Mouse (Mus musculus) spleen, postnatal 14 days (tissue): ENCODE data around the gene Spata31d1a.
"Not testable (repeated sequence)": the region's sequence is repeated elsewhere in the genome, so short reads cannot be mapped to it uniquely, and the experiment has no call there.

ENCODE experiments used
- DNase-seq, 2 experiments: peaks; one replicate each; pipeline ENCODE4 v3.0.0; 2021 to 2022; ENCODE audit warnings: low spot score in 2 of 2

Gene Spata31d1a

GRCm38 (mm10) chr13:59710230-59710629 lies at the start of gene Spata31d1a:
TSS of gene Spata31d1a (minus strand) at chr13:59710330.
- DNase-seq = no peak

DNA sequence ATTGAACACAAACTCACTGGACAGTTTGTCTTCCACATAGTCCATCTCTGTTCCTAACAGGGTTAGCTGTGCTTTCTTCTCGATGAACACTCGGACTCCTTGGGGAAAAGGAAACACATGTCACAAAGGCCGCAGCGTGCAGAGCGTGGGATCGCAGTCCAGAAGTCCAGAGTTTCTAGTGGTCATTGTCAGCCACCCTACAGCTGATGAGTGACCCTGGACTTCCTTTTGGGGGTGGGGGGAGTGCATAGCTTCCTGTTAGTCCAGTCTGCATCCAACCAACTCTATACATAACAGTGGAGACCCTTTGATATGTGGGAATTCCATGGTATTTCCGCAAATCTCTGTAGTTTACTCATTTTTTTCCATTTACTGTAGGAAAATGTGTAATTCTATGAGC lies 46.8 kb upstream of the Spata31d1a start:
- DNase-seq = no peak

DNA sequence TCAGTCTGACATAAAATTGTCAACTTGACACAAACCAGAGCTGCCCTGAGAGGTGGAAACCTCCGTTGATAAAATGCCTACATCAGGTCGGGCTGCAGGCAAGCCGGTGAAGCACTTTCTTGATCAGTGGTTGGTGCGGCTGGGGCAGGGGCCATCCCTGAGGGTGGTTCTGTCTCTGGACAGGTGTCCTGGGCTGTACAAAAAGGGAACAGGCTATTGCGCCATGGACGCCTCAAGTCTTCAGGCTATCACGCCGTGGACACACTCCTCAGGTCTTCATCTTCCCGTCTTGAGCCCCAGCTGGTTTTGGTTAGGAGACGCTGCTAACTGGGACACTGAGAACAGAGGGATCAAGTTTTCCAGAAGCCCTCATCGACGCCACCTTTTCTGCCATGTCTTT lies 40.2 kb upstream of the Spata31d1a start:
- no peak for DNase-seq

- DNase-seq = no peak
These were observed 36.6 kb upstream of the Spata31d1a start, which contains the start of gene 1700014D04Rik for GRCm38 (mm10) chr13:59746711-59747110. TSS of gene 1700014D04Rik (minus strand) at chr13:59746752.

- DNase-seq = no peak
These were observed 36.0 kb upstream of the Spata31d1a start for GRCm38 (mm10) chr13:59746164-59746563.

DNA sequence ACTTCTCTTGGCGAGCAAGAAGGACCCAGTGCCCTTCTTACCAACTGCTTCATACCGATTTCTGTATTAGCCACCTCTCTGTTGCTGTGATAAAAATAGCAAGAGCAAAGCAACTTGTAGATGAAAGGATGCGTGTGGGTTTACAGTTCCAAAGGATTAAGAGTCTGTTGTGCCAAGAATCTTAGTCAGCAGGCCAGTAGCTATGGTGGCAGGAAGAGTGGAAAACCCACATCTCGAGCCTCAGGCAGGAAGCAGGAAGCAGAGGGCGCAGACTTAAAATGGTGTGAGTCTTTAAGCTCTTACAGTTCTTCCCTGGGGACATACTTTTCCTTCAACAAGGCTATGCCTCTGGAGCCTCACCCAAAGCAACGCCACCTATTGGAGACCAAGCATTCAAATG lies 35.3 kb upstream of the Spata31d1a start:
- DNase-seq = no peak

GRCm38 (mm10) chr13:59741697-59742096 lies 31.6 kb upstream of the Spata31d1a start:
- DNase-seq = peak in 1 of 2 experiments; percentile 40

- DNase-seq = no peak
These were observed 31.0 kb upstream of the Spata31d1a start for GRCm38 (mm10) chr13:59741096-59741495.

DNA sequence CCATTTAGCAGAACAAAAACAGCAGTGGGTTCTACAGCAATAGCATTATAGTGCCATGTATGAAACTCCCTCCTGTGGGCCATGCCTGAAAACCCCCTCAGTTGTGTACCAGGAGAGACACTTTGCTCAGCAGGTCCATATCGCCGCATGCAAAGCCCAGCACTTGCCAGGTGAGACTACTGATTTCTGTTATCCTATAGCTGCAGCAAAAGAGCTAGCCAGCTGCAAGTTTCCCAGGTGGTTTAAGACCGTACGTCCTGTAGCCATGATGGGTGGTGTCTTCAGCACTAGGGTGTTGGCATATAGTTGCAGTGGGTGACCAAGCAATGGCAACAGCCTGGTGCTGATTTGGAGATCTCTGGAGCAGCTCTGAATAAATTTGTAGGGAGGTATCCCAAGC lies 29.3 kb upstream of the Spata31d1a start:
- DNase-seq = peak in 1 of 2 experiments; percentile 28

DNA sequence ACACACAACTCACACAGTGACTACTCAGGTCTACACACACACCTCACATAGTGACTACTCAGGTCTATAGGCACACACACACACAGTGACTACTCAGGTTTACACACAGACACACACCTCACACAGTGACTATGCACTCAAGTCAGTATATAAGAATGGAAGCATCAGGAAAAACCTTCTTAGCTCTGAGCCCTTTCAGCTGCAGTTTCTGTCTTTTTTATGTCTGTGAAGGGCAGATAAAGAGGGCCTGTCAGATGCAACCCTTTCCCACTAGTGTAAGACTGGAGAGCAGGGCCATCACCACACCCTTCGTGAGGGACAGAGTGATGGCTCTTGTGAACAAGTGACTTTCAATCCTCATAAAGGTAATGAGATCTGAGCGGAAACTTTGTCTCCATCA lies 28.3 kb upstream of the Spata31d1a start:
- no peak for DNase-seq

GRCm38 (mm10) chr13:59735190-59735589 lies 25.1 kb upstream of the Spata31d1a start:
- no peak for DNase-seq

- DNase-seq = not testable (repeated sequence)
These were observed 24.2 kb upstream of the Spata31d1a start for GRCm38 (mm10) chr13:59734347-59734746.

- DNase-seq = no peak
These were observed 23.8 kb upstream of the Spata31d1a start for GRCm38 (mm10) chr13:59733936-59734335.

DNA sequence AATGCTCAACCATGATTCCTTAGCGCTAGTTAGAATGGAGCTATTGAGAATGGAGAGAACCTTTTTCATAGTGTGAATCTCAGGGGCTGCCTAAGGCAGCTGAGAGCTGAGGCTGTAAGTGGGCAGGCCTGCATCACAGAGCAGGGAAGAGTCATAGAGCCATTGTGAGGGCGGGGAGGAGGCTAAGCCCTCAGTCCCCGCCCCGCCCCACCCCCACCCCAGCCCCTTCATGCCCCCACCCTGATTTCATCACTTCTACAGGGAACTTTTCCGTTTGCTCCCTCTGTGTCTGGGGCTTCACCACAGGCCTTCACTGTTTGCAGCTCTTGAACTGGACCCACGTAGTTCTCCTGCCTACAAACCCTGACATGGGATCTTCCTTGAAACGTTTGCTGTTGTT lies 21.5 kb upstream of the Spata31d1a start, which contains the start of gene Spata31d1d:
Spata31d1d (minus strand) TSS at position 101 of the 400 bp plus-strand sequence.
- no peak for DNase-seq

DNA sequence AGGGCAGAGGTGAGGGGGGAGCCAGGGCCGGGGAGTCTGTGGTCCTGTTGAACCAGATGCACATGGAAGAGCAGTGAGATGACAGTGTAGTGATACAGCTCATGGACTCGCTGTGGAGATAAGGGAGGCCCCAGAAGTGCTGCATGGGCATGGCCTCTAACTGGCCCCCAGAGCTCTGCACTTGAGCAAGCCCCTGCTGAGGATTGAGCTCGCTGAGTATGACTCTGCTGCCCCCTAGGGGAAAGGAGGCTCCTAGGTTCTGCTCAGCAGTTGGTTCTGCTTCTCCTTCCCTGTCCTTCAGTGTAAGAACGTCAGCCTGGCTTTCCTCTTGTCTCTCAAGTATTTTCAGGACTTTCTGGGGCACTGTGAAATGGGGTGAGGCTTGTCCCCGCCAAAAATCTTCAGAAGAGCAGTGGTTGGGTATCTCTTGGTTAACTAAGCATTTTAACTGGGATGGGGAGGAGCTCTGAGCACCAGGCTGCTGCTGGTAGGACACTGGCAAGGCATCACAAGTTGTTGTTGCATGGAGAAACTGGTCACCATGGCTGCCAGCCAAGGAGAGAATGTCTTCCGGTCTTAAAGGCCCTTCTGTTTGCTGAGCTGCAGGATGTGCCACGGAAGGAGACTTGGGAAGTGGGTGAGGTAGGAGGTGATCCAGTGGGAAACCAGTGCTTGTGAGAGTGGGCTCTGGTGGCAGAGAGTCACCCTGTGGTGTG lies 18.4 kb upstream of the Spata31d1a start:
- peak; percentile 63 to 78 for DNase-seq

- no peak for DNase-seq
These were observed 16.2 kb upstream of the Spata31d1a start for GRCm38 (mm10) chr13:59726139-59726867.

DNA sequence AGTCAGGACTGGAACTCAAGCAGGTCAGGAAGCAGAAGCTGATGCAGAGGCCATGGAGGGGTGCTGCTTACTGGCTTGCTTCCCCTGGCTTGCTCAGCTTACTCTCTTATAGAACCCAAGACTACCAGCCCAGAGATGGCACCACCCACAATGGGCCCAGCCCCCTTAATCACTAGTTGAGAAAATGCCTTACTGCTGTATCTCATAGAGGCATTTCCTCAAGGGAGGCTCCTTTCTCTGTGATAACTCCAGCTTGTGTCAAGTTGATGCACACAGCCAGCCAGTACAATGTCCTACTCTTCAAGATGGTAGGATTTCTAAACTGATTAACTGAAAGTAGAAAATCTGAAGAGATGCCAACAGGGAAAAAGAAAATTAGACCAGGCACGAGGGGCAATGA lies 12.0 kb upstream of the Spata31d1a start:
- not testable (repeated sequence) for DNase-seq

DNA sequence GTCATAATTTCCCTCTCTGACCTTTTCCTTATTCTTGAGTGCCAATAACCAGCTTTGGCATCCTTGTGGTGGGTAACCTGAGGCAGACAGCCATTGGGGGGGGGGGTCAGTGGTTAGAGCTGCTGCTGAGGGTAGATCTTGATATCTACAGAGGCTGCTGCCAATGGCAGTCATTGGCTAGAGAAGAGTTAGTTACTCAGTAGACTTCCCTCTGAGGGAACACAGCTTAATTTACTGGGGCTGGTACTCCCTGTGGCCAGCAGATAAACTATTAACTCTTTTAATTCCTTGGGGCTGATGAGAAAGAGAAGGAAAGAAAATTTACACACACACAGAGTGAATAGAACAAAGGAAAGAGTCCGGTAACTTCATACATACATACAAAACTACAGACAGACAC lies 9.3 kb upstream of the Spata31d1a start:
- no peak for DNase-seq

DNA sequence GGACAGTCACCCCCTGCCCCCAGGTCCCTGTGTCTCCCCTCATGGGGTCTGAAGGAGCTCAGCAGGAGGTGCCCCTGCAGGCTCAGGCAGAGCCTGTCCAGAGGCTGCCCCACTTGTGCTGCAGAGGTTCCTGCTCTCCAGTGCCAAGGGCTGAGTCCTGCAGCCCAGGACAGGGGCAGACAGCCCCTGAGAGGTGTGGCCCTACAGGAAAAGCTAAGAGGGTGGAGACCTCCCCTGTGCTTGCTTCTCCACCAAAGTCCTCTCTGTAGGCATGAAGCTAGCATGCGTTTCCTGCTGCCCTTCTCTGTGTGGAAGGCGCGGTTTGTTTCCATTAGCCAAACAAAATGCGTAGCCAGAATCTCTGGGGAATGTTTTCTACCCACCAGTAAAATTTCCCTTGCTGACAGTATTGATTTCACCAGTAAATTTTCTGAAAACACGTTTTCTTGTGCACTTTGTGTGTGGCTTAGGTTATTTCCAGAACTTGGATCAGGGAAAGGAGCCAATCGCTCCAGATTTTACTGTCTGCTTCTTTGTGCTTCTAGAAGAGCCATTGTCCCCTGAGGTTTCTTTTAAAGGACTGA lies 8.8 kb upstream of the Spata31d1a start:
- DNase-seq = not testable (repeated sequence)

GRCm38 (mm10) chr13:59713710-59714109 lies 3.6 kb upstream of the Spata31d1a start:
- DNase-seq = no peak

DNA sequence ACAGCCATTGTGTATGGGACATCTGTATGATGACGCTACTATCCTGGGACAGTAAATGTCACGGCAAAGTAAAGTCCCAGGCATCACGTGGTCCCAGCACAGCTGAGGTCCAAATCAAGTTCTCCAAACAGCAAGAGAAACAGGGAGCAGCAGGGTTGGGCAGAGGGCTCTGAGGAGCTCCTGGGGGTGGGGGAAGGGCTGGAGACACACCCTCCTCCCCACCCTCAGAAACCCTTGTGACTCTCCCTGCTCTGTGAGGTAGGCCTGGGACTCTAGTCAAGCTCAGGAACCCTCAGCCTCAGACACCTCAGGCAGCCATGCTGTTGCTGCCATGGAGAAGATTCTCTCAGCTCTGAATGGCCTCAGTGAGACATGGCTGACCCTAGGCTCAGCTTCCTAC lies 1.9 kb upstream of the Spata31d1a start, which contains the start of gene Spata31d1b:
Spata31d1b (plus strand) TSS at position 301 of the 400 bp plus-strand sequence.
- DNase-seq = not testable (repeated sequence)

DNA sequence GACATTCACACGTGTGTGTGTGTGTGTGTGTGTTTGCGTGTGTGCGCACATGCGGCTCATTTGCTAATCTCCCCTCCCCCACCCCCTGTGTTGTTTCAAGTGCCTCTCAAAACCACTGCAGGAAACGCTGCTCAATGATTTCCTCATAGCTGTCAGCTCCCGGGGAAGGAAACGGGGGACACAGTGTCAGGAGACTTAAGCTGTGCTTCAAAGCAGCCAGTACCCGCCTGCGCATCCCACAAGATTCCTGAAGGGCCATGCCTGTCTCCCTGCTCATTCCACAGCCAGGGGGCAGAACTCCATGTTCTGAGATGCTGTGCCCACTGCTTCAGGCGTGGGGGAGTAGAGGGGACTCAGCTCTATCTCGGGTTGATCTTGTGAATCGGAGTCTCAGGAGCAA lies 5.6 kb downstream of the Spata31d1a start:
- no peak for DNase-seq
